Mouse (Mus musculus) bone marrow, adult 2 months (tissue): ENCODE data around the gene Canx.

Source experiments
- CTCF ChIP-seq: fragments of 200-500 bp; IDR thresholded peaks from 2 replicates; pipeline ENCODE4 v1.5.1; 2011; ENCODE audit warnings: low read length, control low read depth; ENCODE audit not compliant: control insufficient read depth, insufficient read depth
- POLR2A ChIP-seq: fragments of 200-500 bp; IDR thresholded peaks from 2 replicates; pipeline ENCODE4 v1.6.1; 2011; ENCODE audit warnings: low read depth, mild to moderate bottlenecking, control low read depth, low read length, borderline replicate concordance; ENCODE audit not compliant: control insufficient read depth

GRCm38 (mm10) chr11:50291321-50292165, 33.9 kb downstream of the Canx start:
- TF ChIP-seq CTCF: no peak
- peak; percentile 20; the same call in 1 of the 2 replicates for TF ChIP-seq POLR2A
